Mouse (Mus musculus) frontal cortex, adult (tissue): Measurements from ENCODE around the gene Tuba3a.

Experiments used
- ATAC-seq: cut with Nextera tagmentation; 2 replicates; pipeline ENCODE4 v1.9.2; 2017; ENCODE audit warnings: mild to moderate bottlenecking, moderate library complexity, mixed read lengths; ENCODE audit not compliant: low TSS enrichment

Gene Tuba3a

DNA sequence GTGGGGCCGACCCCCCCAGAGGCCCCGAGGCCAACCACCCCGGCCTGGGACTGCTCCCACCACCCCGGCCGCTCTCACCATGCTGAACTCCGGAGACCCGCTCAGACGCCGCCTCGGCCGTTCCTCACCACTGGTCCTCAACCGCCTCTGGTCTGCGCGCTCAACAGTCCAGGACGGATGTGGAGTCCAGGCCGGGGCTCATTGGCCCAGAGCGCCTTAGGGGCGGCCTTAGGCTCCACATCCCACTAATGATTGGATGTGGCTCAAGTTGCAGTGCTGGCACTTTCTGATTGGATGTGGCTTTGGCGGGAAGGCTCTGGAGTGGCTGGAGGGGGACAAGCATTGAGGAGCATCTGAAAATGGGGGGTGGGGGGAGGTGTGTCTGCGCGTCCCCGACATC lies at the start of gene Tuba3a:
TSS of gene Tuba3a (minus strand) at position 153 of the 400 bp plus-strand sequence.
- no peak for ATAC-seq

DNA sequence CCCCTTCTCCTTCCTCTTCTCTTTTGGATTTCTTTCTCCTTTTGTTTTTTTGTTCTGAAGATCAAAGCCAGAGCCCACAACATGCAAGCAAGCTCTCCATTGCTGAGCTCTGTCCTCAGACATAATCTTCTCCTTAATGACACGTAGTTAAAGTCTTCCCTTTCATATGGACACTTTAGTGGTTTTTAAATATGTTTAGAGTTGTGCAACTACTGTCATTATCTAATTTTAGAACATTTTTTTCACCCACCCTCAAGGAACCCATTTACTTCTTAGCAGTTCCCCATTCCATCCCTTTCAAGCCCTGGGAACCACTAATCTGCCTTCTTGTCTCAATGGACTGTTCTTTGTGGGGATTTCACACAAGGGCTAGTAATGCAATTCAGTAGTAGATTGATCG lies 48.5 kb upstream of the Tuba3a start:
- ATAC-seq, result no peak

DNA sequence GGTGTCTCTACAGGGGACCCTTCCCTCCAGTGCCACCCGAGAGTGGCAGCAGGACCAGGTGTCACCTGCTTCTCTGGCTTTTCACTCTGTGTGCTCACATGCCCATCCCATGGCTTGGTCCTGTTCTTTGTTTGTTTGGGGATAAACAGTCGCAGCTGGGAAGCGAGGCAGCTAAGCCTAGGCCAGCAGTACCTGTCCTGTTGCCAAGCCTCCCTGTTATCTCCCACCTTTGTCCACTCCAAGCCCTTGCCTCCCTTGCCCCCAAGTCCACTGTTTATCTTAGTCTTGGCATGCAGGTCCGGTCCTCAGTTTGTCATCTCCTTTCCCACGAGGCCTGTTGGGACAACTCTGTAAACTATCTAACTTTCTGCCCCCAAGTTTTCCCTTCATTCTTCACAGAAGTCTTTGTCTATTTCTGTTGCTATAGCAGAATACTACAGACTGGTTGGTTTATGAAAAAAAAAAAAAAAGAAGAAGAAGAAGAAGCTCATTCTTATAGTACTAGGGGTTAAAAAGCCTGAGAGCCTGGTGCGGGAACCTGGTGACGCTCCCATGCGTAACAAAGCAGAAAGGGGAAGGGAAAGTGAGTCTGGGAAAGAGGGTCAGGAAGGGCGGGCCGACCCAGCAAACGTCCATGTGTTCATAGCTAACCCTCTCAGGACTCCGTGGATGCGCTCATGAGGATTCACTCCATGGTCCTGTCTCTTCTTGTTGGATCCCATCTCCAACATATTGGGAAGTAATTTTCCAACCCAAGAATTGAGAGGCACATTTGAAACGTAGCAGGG lies 47.5 kb upstream of the Tuba3a start:
- no peak for ATAC-seq

DNA sequence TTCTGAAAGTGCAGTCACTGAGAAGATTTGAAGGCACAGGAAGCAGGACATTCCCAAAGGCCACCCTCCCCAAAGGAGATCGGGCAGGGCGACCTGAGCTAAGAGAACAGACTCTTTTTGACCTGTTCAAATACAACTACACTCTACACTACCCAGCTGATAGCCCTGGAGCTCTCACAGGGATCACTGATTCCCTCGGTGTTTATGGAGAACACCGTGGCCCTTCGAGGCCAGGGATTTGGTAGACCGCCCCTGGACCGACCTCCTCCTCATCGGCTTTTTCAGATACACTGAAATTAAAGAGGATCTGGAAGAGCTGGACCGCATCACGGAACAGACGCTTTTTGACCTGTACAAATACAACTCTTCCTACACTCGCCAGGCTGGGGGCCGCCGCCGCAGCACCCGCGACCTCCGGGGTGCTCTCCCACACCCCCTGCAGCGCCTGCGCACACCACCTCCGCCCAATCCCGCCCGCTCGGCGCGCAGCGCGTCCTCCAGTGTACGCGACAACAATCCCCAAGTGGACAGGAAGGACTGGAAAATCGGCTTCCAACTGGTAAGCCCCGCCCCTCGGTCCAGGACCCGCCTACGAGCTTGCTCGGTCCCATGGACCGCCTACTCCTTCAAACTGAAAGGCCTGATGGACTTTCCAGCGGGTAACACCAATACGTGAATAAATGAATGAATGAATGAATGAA lies 44.9 kb upstream of the Tuba3a start:
- ATAC-seq, result peak; percentile 88

DNA sequence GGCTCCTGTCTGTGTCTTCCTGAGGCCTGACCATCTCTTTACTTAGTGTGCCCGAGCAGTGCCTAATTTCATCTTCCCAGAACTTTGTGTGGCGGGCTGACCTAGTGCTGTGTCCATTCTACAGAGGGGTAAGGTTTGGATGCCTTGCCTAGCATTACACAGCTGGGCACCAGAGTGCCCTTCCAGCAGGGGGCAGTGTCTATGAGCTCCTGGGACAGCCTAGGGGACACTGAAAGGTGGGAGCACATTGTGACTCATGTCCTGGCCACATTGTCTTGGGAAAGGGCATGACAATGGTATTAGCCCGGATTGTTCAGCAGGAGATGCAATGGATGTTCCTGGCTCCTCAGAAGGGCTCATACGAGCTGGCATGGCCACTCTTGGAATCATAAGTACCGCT lies 42.4 kb upstream of the Tuba3a start:
- no peak for ATAC-seq

DNA sequence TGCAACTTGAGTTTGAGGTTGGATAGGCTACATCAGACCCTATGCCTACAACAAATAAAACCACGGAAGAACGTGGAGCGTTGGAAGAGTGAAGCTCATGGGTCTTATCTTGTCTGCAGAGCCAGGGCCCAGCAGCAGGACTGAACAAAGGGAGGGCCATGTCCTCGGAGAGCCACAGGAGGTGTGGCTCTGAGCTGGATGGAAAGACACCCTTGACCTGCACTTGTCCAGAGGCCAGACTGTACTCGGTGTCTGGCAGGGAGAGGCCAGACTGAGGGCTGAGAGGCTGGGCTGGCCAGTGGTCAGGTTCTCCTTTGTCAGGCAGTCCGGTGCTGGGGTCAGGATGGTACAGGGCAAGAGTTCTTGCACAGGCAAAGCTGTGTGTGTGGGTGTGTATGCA lies 39.5 kb upstream of the Tuba3a start:
- ATAC-seq, result no peak

DNA sequence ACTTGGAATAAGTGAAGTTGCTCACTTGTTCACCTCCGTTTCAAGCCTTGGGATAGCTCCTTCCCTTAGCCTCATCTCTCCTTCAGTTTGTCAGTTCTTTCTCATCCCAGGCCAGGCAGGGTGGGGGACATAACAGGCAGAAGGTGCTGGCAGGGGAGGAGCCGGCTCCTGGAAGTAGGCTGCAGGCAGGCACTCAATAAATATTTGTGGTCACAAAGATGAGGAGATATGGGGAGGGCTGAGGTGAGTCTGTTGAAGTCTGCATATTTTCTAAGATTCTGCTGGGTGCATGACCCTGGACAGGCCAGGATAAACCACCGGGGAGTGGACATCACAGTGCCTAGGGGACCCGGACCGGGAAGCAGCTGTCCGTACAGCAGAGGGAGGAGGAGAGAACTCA lies 37.7 kb upstream of the Tuba3a start:
- no peak for ATAC-seq

DNA sequence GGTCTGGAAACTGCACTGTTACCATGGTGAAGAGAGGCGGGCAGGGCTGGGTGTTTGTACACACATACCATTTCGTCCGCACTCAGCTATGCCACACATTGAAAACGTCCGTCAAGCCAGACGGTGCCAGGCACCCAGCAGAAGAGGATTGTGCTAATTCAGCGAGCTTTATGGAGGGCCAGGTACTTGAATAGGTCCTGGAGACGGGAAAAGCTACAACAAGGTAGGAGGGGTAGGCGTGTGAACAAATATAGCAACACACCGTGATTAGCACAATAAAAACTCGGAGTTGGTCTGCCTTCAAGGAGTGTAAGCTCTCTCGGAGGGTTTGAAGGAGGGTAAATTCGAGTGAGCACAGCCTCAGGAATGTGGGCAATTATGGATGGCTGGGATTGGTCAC lies 37.0 kb upstream of the Tuba3a start:
- ATAC-seq, result peak; percentile 44; the same call in 1 of the 2 replicates

DNA sequence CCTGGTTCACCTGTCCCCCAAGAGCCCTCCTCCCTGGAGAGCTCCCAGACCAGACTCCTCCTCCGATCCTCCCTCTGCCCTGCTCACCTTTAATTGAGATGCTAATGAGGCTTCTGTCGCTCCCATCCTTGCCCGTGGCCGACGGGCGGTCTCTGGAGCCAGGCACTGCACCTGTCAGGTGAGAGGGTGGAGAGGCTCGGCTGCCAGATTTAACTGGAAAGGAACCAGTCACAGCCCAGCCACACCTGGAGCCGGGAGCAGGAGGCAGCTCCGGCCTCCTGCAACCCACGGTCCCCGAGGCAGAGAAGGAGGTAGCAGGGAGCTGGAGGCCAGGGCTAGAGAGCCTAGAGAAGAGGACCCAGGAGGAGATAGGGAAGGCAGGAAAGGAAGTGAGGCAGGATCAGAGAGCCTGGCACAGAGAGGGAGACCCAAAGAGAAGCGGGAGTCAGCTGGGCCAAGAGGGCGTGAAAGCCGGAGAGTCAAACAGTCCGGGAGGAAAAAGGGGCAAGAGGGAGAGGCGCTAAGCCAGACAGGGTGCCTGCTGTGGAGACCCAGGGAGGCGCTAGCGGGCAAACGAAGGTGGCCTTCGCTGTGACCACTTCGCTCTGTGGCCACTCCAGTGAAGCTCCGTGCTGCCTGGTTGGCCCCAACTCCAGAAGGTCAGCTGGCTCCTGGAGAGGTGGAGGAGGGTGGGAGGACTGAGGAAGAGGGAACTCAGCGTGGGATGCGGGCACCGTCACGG lies 35.4 kb upstream of the Tuba3a start:
- no peak for ATAC-seq

DNA sequence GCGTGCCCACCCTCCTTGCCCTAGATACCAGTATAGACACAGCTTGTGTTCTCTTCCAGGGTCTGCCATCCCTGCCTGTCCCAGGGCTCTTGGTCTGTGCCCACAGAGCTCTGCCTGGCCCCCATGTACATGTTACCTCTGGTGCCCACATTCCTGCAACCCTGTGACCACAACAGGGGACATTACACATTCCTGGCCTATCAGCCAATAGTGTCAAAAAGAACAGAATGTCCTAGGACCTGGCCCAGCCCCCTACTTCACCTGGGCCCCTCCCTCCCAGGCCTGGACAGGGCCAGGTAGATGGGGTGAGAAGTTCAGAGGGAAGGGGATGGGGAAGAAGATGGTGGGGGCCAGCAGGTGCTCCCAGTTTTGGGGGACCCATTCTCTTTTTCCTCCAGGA lies 34.5 kb upstream of the Tuba3a start, which contains the start of gene Scnn1a:
TSS of gene Scnn1a (plus strand) at position 337 of the 400 bp plus-strand sequence.
- ATAC-seq, result no peak

DNA sequence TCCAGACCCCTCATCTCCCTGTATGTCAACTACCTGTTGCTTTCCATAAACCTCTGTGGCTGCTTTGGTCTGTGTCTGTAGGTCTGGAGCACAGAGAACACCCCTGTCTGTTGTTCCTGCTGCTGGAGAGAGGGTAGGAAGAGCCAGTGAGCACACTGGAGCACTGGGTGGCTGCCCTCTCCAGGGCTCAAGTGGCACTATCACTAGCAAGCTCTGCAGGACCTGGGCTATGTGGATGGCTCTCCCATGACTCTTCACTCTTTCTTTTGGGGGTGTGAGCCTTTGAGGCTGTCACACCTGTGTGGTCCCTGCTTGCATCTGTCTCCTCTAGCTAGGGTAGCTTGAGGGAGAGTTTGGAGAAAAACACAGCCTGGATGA lies 34.1 kb upstream of the Tuba3a start:
- ATAC-seq, result no peak; the same call in 1 of the 2 replicates

DNA sequence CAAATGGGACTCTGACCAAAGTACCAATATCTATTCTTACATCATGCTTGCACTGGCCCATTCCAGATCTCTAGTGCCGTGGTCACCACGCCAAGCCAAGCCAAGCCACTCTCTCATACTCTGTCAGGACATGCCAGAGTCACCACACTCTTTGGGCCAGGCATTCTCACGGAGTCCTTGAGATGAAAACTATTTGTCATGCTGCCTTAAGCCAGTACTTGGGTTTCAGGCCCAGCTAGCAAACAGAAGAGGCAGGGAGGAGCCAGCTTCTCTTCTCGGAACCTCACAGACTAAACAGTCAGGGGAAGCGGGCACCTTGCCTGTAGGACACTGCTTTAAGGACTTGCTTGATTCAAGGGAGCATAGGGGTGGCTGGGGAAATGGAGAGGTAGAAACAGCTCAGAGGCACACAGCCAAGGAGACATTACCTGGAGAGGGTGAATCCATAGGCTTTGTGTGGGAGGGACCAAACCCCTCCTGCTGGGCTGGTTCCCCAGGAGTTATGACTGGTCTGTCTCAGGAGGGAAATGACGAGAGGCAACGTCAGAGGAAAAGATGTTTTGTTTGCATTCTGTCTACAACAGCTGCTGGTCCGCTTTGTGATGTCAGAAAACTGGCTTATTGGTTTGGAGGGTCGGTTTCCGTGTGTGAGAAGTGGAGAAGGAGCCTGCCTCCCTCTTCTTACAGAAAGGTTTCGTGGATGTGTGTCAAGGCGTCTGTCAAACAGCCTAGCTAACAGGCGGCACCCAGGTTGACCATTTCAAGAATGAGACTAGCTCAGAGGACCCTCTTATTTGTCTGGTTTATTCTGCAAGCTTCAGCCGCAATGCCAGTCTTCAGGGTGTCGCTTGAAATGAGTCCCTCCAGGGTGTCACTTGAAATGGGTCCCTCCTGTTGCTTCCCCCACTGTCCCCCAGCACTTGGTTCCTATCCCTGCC lies 33.4 kb upstream of the Tuba3a start:
- no peak for ATAC-seq

DNA sequence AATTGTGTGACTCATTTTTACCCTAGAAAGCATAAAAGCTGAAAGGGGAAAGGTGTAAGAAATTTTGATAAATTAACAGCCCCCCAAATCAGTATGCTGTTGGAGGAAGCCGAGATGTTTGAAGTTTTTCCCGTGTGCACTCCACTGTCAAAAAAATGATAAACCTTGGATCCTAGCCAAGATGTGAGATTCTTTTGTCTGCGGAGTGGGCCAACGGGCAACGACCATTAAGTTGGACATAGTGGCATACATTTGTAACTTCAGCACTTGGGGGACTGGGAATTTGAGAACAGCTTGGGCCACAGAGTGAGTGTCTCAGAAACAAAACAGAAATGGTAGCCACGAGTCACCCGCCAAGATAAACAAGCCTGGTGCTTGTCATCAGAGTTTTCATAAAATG lies 31.2 kb upstream of the Tuba3a start:
- ATAC-seq, result no peak

DNA sequence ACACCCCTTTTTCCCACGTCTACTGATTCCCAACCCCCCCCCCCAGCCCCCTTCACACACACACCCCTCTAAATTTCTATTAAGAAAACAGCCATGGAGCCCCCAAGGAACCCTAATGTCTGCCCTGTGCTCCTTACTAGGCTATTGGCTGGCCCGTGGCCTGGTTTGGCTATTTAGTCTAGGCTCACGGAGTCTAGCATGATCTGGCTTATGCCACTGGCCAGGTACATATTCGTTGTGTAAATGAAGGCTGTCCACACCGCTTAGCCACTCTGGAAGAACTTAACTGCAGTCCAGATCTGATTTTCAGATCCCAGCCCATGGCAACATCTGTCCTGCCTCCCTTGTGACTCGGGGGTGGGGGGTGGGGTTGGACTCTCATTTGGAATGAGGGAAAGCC lies 28.9 kb upstream of the Tuba3a start:
- ATAC-seq, result no peak

DNA sequence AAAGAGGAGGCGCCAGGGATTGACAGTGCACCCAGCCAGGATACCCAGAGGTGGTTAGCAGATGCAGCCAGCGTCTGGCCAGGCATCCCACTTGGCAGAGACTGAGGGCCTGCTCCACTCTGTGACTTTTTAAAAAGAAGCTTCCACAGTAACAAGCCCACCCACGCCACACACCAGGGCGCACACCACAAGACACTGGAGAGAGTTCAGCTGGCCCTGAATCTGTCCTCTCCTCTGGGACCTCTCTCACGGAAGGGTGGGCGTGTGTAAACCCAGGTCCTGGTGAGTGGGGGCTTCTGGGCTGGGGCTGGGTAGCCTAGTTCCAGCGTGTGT lies 28.4 kb upstream of the Tuba3a start:
- peak; percentile 38 for ATAC-seq

DNA sequence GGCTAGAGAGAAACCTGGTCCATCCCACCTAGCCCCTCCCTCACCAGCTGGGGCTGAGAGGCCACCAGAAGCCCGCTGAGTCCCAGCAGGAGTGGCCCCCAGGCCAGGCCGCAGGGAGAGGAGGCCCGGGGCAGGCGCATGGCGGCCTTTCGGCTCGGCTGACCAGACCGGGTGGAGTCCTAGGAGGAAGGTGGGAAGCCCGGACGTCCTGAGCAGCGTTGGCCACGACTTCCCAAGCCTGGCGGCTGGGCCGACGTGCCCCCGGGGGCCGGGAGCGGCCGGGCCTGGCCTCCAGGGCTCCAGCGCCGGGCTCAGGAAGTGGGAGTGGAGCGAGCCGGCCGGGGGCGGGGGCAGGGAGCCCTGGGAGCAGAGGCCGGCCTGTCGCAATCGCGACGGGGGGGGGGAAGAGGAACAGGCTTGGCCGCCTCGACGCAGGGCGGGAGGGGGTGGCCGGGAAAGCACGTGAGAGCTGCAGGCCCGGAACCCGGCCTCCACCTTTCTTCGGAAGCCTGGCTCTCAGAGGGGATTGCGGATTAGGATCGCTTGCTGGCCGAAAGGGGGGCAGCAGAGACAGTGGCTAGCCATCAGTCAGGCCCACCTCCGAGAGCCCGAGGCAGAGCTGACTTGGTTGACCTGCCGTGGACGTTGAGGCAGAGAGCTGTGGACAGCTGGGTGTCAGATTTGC lies 27.8 kb upstream of the Tuba3a start, which contains the start of gene Ltbr:
TSS of gene Ltbr (minus strand) at position 340 of the 685 bp plus-strand sequence.
- ATAC-seq, result peak; percentile 73

DNA sequence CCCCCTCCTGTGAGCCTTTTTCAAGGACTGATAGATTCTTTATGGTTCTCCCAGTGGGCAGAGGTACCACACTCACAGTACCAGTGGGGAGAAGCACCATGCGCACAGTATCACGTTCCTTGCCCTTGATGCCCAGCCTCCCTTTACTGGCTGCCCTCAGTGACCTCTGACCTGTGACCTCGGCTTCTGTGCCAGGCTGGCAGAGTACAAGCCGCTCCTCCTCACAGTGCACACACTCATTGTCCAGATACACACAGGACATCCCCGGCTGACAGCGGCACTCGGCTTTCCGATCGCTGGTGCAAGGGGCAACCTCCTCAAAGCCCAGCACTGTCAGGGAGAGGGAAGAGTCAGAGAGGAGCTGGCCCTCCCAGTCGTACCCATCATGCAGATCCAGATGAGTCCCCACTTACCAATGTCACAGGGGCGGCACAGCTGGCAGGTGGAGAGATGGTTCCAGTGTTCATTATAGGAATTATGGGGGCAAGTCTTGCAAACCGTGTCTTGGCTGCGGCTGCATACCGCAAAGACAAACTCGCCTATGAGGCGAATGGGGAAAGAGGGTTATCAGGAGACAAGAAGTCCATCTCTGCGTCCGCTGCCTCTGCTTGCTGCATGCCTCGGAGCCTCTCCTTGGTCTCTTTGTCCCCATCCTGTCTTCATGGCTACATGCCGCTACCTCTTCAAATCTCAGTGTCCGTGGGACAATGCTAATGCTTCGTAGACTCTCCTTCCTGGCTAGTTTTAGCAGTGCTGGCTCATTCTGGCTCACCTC lies 26.9 kb upstream of the Tuba3a start:
- ATAC-seq, result no peak

DNA sequence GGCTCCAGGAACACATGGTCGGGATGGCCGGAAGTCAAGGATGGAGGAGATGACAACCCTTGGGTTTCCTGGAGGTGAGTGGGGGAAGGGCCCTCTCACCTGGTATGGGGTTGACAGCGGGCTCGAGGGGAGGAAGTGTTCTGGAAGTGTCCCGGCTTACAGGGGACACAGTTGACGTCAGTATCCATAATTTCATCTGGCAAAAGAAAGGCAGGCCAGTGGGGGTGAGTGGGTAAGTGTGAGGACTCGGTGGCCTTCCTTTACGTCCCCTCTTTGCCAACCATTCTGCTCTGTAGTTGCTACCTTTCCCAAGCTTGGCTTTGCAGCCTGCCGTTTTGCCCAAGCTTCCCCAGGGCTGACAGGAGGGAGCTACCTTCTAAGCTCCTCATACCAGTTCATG lies 26.3 kb upstream of the Tuba3a start:
- no peak for ATAC-seq

DNA sequence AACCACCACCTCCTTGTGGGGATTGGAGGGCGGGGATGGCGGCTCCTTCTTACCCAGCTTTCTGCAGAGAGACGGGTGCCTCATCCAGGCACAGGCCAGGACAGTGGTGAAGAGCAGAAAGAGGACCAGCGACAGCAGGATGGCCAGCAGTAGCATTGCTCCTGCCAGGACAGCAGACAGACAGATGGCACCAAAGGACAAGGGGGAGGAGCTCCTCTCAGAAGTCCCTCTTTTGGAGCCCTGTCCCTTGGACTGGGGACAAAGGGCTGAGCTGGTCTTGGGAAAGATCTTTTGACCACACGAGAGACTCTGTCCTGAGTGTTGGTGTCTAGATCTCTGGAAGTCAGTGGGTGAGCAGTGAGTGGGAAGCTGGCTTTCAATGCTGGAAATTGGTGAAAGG lies 23.6 kb upstream of the Tuba3a start:
- ATAC-seq, result no peak

DNA sequence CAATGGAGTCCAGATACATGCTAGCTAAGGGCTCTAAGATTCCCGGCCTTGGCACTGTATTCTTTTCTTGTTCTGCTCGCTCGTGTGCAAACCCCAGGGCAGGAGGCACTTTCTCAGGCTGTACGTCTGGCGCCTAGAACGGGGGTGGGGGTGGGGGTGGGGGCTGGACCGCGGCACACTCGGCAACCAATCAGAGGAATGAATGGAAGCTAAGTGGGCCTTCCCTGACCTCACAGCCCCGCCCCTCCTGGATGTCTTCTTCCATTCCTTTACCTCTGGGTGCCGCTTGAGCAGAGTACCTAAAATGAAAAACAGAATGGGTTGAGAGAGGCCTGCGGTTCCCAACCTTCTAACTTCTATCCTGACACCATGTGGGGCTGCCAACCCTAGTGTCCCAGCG lies 23.1 kb upstream of the Tuba3a start:
- no peak for ATAC-seq
